Mouse (Mus musculus): ENCODE data around the gene Slc16a13. TPM values are rescaled to one million over a fixed set of nuclear protein-coding genes. Genes with fewer than 3 reads are reported as not detected.

Slc16a13 gene
- total RNA-seq, 1 experiment, result 12.4 TPM

- no peak overlapping the region for H3K9ac ChIP-seq (ENCODE audit: insufficient read depth, low read depth, low read length, poor library complexity, severe bottlenecking)
- no peaks in the 10 kb centered on the region for H3K9me3 ChIP-seq (ENCODE audit: control insufficient read depth, insufficient read depth, low read depth, low read length)
- no peaks in the 10 kb centered on the region for H3K36me3 ChIP-seq (ENCODE audit: control insufficient read depth, insufficient read depth, low read length, poor library complexity, severe bottlenecking)
- TF ChIP-seq CHD2 (IDR thresholded peaks at IDR 0.05; ENCODE audit: low read depth, low read length) (no peak), ZNF384 (IDR thresholded peaks at IDR 0.05; ENCODE audit: low read depth, low read length) (no peak), MAFK (IDR thresholded peaks at IDR 0.05; ENCODE audit: insufficient read depth, low read depth, low read length) (no peak), HCFC1 (IDR thresholded peaks at IDR 0.05; ENCODE audit: borderline replicate concordance, insufficient read depth, low read length) (no peak), ZC3H11A (IDR thresholded peaks at IDR 0.05; ENCODE audit: borderline replicate concordance, low read depth, low read length) (no peak)
- peaks cover 0 to 10% of the 10 kb centered on the region in 2 experiments; a peak in 1 of 4 replicates for H3K4me1 ChIP-seq (ENCODE audit: control insufficient read depth in 2 of 2, insufficient read depth in 2 of 2, low read length in 2 of 2, poor library complexity in 1 of 2)
- DNase-seq (ENCODE audit: low read depth, low spot score), result no peak
- H3K27ac ChIP-seq (ENCODE audit: insufficient read depth, low read depth, low read length, poor library complexity, severe bottlenecking), result no peak overlapping the region
- in situ Hi-C loops (cut with MboI; ENCODE audit: low sequenced_read_pairs in 2 of 2, unreplicated experiment in 2 of 2), result no loop called here
- H3K4me3 ChIP-seq (ENCODE audit: insufficient read depth in 1 of 2, low read depth in 1 of 2, low read length in 2 of 2, poor library complexity in 1 of 2, severe bottlenecking in 1 of 2), result no peak overlapping the region
Observed at GRCm38 (mm10) chr11:70206801-70207200, 14.1 kb downstream of the Slc16a13 start.

DNA sequence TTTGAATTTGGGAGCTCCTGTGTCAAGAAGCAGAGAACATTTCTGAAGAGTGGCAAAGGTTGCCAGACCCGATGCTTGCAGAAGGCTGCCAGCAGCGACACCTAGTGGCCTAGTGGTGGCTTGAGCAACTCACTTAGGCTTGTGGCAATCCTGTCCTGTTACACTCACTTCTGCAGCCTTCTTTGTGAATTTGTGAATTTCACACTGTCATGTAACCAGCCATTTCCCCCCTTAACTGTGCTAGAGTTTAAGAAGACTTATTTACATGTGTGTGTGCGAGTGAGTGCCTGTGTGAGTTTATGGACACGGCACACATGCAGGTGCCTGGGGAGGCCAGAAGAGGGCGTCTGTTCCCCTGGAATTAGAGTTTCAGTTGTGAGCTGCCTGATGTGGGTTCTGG lies 19.2 kb downstream of the Slc16a13 start:
- no peak overlapping the region for H3K9ac ChIP-seq (ENCODE audit: insufficient read depth, low read depth, low read length, poor library complexity, severe bottlenecking)
- no peak for TF ChIP-seq ZC3H11A (IDR thresholded peaks at IDR 0.05; ENCODE audit: borderline replicate concordance, low read depth, low read length)
- TF ChIP-seq MAFK (IDR thresholded peaks at IDR 0.05; ENCODE audit: insufficient read depth, low read depth, low read length), result no peak
- TF ChIP-seq ZNF384 (IDR thresholded peaks at IDR 0.05; ENCODE audit: low read depth, low read length), result no peak
- TF ChIP-seq CHD2 (IDR thresholded peaks at IDR 0.05; ENCODE audit: low read depth, low read length), result no peak
- TF ChIP-seq HCFC1 (IDR thresholded peaks at IDR 0.05; ENCODE audit: borderline replicate concordance, insufficient read depth, low read length), result no peak
- H3K4me1 ChIP-seq (ENCODE audit: control insufficient read depth in 2 of 2, insufficient read depth in 2 of 2, low read length in 2 of 2, poor library complexity in 1 of 2), result 0 out of 4 replicates have a peak, but pooled peaks cover 0 to 5% of the 10 kb centered on the region in 2 experiments
- in situ Hi-C loops (cut with MboI; ENCODE audit: low sequenced_read_pairs in 2 of 2, unreplicated experiment in 2 of 2), result no loop called here
- peak; percentile 68 for DNase-seq (ENCODE audit: low read depth, low spot score)
- H3K4me3 ChIP-seq (ENCODE audit: insufficient read depth in 1 of 2, low read depth in 1 of 2, low read length in 2 of 2, poor library complexity in 1 of 2, severe bottlenecking in 1 of 2), result peak overlapping the region in 1 of 2 experiments; percentile 37; a peak in 1 of 4 replicates
- H3K27ac ChIP-seq (ENCODE audit: insufficient read depth, low read depth, low read length, poor library complexity, severe bottlenecking), result no peak overlapping the region
- no peaks in the 10 kb centered on the region for H3K36me3 ChIP-seq (ENCODE audit: control insufficient read depth, insufficient read depth, low read length, poor library complexity, severe bottlenecking)
- no peaks in the 10 kb centered on the region for H3K9me3 ChIP-seq (ENCODE audit: control insufficient read depth, insufficient read depth, low read depth, low read length)

DNA sequence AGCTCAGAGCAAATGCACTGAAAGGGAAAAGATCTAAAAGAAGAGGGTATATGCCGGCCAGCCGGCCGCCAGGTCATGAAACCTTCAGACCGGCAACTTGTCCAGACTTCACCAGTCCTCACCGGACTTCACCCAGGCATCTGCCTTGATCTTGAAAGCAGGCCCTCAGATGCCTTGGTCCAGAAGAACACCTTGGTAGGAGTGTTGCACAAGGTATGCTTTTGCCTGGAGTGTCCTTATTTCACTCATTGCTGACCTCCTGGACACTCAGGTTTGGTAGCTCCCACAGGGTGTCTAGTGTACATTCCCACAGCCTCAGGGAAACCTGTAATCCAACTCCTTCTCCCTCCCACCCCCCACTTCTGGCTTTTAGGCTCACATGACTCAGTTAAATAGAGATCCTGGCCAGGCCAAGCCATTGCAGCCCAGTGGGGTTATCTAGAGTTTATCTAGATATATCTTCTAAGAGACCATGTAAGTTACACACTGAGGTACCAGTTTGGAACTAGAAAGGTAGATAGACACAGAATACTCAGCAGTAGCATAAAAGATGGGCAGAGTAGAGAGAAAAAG lies 20.7 kb downstream of the Slc16a13 start:
- Histone ChIP-seq H3K9ac (ENCODE audit: insufficient read depth, low read depth, low read length, poor library complexity, severe bottlenecking) (no peak overlapping the region), H3K27ac (ENCODE audit: insufficient read depth, low read depth, low read length, poor library complexity, severe bottlenecking) (no peak overlapping the region), H3K36me3 (ENCODE audit: control insufficient read depth, insufficient read depth, low read length, poor library complexity, severe bottlenecking) (no peaks in the 10 kb centered on the region), H3K9me3 (ENCODE audit: control insufficient read depth, insufficient read depth, low read depth, low read length) (no peaks in the 10 kb centered on the region), H3K4me3 (ENCODE audit: insufficient read depth in 1 of 2, low read depth in 1 of 2, low read length in 2 of 2, poor library complexity in 1 of 2, severe bottlenecking in 1 of 2) (no peak overlapping the region), H3K4me1 (ENCODE audit: control insufficient read depth in 2 of 2, insufficient read depth in 2 of 2, low read length in 2 of 2, poor library complexity in 1 of 2) (0 out of 4 replicates have a peak, but pooled peaks cover 0 to 5% of the 10 kb centered on the region in 2 experiments)
- no peak for DNase-seq (ENCODE audit: low read depth, low spot score)
- no peak for TF ChIP-seq MAFK (IDR thresholded peaks at IDR 0.05; ENCODE audit: insufficient read depth, low read depth, low read length)
- in situ Hi-C loops (cut with MboI; ENCODE audit: low sequenced_read_pairs in 2 of 2, unreplicated experiment in 2 of 2), result no loop called here

DNA sequence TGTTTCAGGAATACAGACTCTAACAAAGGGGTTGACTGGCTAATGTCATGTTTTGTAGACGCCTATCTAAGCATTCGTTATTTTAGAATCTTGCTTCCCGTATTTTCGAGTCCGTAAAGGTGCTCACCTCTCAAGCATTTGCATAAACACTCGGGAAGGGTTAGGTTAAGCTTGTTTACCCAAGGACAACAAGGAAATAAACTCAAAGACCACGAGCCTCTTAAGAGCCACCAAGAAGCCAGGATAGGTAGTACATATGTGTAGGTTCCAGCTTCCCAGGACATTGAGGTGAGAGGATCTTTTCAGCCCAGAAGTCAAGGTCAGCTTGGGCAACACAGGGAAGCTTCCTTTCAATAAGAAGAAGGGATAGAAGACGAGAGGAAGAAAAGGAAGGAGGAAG lies 21.8 kb downstream of the Slc16a13 start:
- Histone ChIP-seq H3K9ac (ENCODE audit: insufficient read depth, low read depth, low read length, poor library complexity, severe bottlenecking) (no peak overlapping the region), H3K9me3 (ENCODE audit: control insufficient read depth, insufficient read depth, low read depth, low read length) (no peaks in the 10 kb centered on the region), H3K4me1 (ENCODE audit: control insufficient read depth in 2 of 2, insufficient read depth in 2 of 2, low read length in 2 of 2, poor library complexity in 1 of 2) (0 out of 4 replicates have a peak, but pooled peaks cover 0 to 5% of the 10 kb centered on the region in 2 experiments), H3K36me3 (ENCODE audit: control insufficient read depth, insufficient read depth, low read length, poor library complexity, severe bottlenecking) (no peaks in the 10 kb centered on the region), H3K27ac (ENCODE audit: insufficient read depth, low read depth, low read length, poor library complexity, severe bottlenecking) (no peak overlapping the region), H3K4me3 (ENCODE audit: insufficient read depth in 1 of 2, low read depth in 1 of 2, low read length in 2 of 2, poor library complexity in 1 of 2, severe bottlenecking in 1 of 2) (no peak overlapping the region)
- in situ Hi-C loops (cut with MboI; ENCODE audit: low sequenced_read_pairs in 2 of 2, unreplicated experiment in 2 of 2), result no loop called here
- TF ChIP-seq HCFC1 (IDR thresholded peaks at IDR 0.05; ENCODE audit: borderline replicate concordance, insufficient read depth, low read length), result no peak
- TF ChIP-seq ZNF384 (IDR thresholded peaks at IDR 0.05; ENCODE audit: low read depth, low read length), result no peak
- TF ChIP-seq MAFK (IDR thresholded peaks at IDR 0.05; ENCODE audit: insufficient read depth, low read depth, low read length), result no peak
- TF ChIP-seq ZC3H11A (IDR thresholded peaks at IDR 0.05; ENCODE audit: borderline replicate concordance, low read depth, low read length), result no peak
- TF ChIP-seq CHD2 (IDR thresholded peaks at IDR 0.05; ENCODE audit: low read depth, low read length), result no peak
- no peak for DNase-seq (ENCODE audit: low read depth, low spot score)

GRCm38 (mm10) chr11:70198332-70198731 lies 22.5 kb downstream of the Slc16a13 start:
- H3K9me3 ChIP-seq (ENCODE audit: control insufficient read depth, insufficient read depth, low read depth, low read length), result no peaks in the 10 kb centered on the region
- DNase-seq (ENCODE audit: low read depth, low spot score), result no peak
- no peaks in the 10 kb centered on the region for H3K36me3 ChIP-seq (ENCODE audit: control insufficient read depth, insufficient read depth, low read length, poor library complexity, severe bottlenecking)
- H3K4me1 ChIP-seq (ENCODE audit: control insufficient read depth in 2 of 2, insufficient read depth in 2 of 2, low read length in 2 of 2, poor library complexity in 1 of 2), result 0 out of 4 replicates have a peak, but pooled peaks cover 0 to 5% of the 10 kb centered on the region in 2 experiments
- in situ Hi-C loops (cut with MboI; ENCODE audit: low sequenced_read_pairs in 2 of 2, unreplicated experiment in 2 of 2), result no loop called here
- no peak overlapping the region for H3K9ac ChIP-seq (ENCODE audit: insufficient read depth, low read depth, low read length, poor library complexity, severe bottlenecking)
- H3K27ac ChIP-seq (ENCODE audit: insufficient read depth, low read depth, low read length, poor library complexity, severe bottlenecking), result no peak overlapping the region
- TF ChIP-seq CHD2 (IDR thresholded peaks at IDR 0.05; ENCODE audit: low read depth, low read length), result no peak
- TF ChIP-seq HCFC1 (IDR thresholded peaks at IDR 0.05; ENCODE audit: borderline replicate concordance, insufficient read depth, low read length), result no peak
- no peak for TF ChIP-seq ZNF384 (IDR thresholded peaks at IDR 0.05; ENCODE audit: low read depth, low read length)
- no peak for TF ChIP-seq MAFK (IDR thresholded peaks at IDR 0.05; ENCODE audit: insufficient read depth, low read depth, low read length)
- TF ChIP-seq ZC3H11A (IDR thresholded peaks at IDR 0.05; ENCODE audit: borderline replicate concordance, low read depth, low read length), result no peak
- H3K4me3 ChIP-seq (ENCODE audit: insufficient read depth in 1 of 2, low read depth in 1 of 2, low read length in 2 of 2, poor library complexity in 1 of 2, severe bottlenecking in 1 of 2), result no peak overlapping the region
